Mouse (Mus musculus) heart, adult 2 months (tissue): Measurements from ENCODE around the gene Gm17651. TPM values are rescaled to one million over a fixed set of nuclear protein-coding genes. Genes with fewer than 3 reads are reported as not detected.

Experiments used
- DNase-seq, 2 experiments: peaks; one replicate each; pipeline ENCODE4 v3.0.0; 2021
- H3K27ac ChIP-seq: fragments of 200-600 bp; 2 replicates; pipeline ENCODE4 v1.8.1; 2022
- H3K27me3 ChIP-seq: fragments of 200-500 bp; 2 replicates; pipeline ENCODE4 v1.6.1; 2012; ENCODE audit warnings: mild to moderate bottlenecking, low read length, inconsistent platforms, mixed read lengths; ENCODE audit not compliant: control insufficient read depth, insufficient read depth
- H3K36me3 ChIP-seq: fragments of 200-500 bp; 2 replicates; pipeline ENCODE4 v1.6.1; 2012; ENCODE audit warnings: low read length, inconsistent platforms; ENCODE audit not compliant: control insufficient read depth, insufficient read depth
- H3K4me1 ChIP-seq: fragments of 200-500 bp; 2 replicates; pipeline ENCODE4 v1.6.1; 2011; ENCODE audit warnings: low read length; ENCODE audit not compliant: control insufficient read depth, insufficient read depth
- H3K4me3 ChIP-seq: fragments of 200-600 bp; 2 replicates; pipeline ENCODE4 v1.8.1; 2022
- H3K79me2 ChIP-seq: fragments of 200-500 bp; replicated peaks from 2 replicates; pipeline ENCODE4 v1.6.1; 2012; ENCODE audit warnings: mild to moderate bottlenecking, inconsistent platforms, low read length, moderate library complexity, mixed read lengths; ENCODE audit not compliant: control insufficient read depth, insufficient read depth
- H3K9ac ChIP-seq: fragments of 200-500 bp; 2 replicates; pipeline ENCODE4 v1.6.1; 2012; ENCODE audit warnings: low read depth, mild to moderate bottlenecking, control low read depth, inconsistent platforms, low read length, mixed read lengths
- CTCF ChIP-seq: fragments of 200-600 bp; IDR thresholded peaks from 2 replicates; pipeline ENCODE4 v1.8.1; 2022; ENCODE audit warnings: antibody characterized with exemption, mild to moderate bottlenecking, moderate library complexity
- EP300 ChIP-seq: fragments of 200-500 bp; IDR thresholded peaks from 2 replicates; pipeline ENCODE4 v1.6.1; 2011; ENCODE audit warnings: low read depth, low read length, control low read depth; ENCODE audit not compliant: insufficient read depth
- POLR2A ChIP-seq: fragments of 200-500 bp; IDR thresholded peaks from 2 replicates; pipeline ENCODE4 v1.6.1; 2011; ENCODE audit warnings: mild to moderate bottlenecking, low read depth, low read length, control low read depth; ENCODE audit not compliant: insufficient read depth
- WGBS: fragments of 180-500 bp; shearing (Covaris S2); methylation state at CpG from one replicate; pipeline ENCODE4 v1.1.7; 2018; 5-methylcytosine and 5-hydroxymethylcytosine counted together
- intact Hi-C: fragments of 180-260 bp; cut with DNase I; formaldehyde crosslinking; loops from one replicate; pipeline ENCODE4 v1.15.1; 2025
- polyA plus RNA-seq: library from polyadenylated mRNA; depleted of rRNA; stranded (reverse); fragments of >200 nt; gene quantifications from 2 replicates; pipeline ENCODE4 v1.2.3, GENCODE M21; 2012
- total RNA-seq, 2 experiments: library from RNA; stranded (reverse); gene quantifications; 2 replicates each; pipeline ENCODE4 v1.2.3; 2021

Gm17651 gene
- total and polyA plus RNA-seq, 3 experiments, result not detected

- no peak for TF ChIP-seq EP300
- no peak for TF ChIP-seq POLR2A
- TF ChIP-seq CTCF, result no peak
- H3K79me2 ChIP-seq, result no peaks in the 10 kb centered on the region
- H3K9ac ChIP-seq, result no peak overlapping the region
- no peaks in the 10 kb centered on the region for H3K27me3 ChIP-seq
- 38% methylated on average over 5 of the region's 5 CpGs for WGBS
- H3K4me3 ChIP-seq, result no peak overlapping the region
- intact Hi-C loops, result no loop called here
- DNase-seq, result no peak
- no peaks in the 10 kb centered on the region for H3K36me3 ChIP-seq
- H3K4me1 ChIP-seq, result no peaks in the 10 kb centered on the region; the same call in 1 of the 2 replicates
- H3K27ac ChIP-seq, result no peak overlapping the region
These were observed 8.1 kb upstream of the Gm17651 start for GRCm38 (mm10) chr3:97682576-97682975.

GRCm38 (mm10) chr3:97682159-97682502 lies 7.6 kb upstream of the Gm17651 start:
- intact Hi-C loops, result no loop called here

GRCm38 (mm10) chr3:97681321-97682158 lies 7.0 kb upstream of the Gm17651 start:
- Histone ChIP-seq H3K4me1 (no peaks in the 10 kb centered on the region; the same call in 1 of the 2 replicates), H3K27me3 (no peaks in the 10 kb centered on the region), H3K36me3 (no peaks in the 10 kb centered on the region), H3K4me3 (peak overlapping the region; percentile 45), H3K27ac (peak overlapping the region; percentile 1; the same call in 1 of the 2 replicates), H3K9ac (peak overlapping the region; percentile 49), H3K79me2 (no peaks in the 10 kb centered on the region)
- intact Hi-C loops, result loop anchor here (1.0 to 2.0 kb wide), 3 partner anchors 23 to 198 kb away; partner anchors contain the start of gene Prkab2
- TF ChIP-seq POLR2A, result no peak
- TF ChIP-seq CTCF, result peak; percentile 80
- peak; percentile 70 to 74 for DNase-seq
- 2% methylated on average over 33 of the region's 33 CpGs for WGBS

More at GRCm38 (mm10) chr3:97682159-97682502, 7.6 kb upstream of the Gm17651 start:
- Histone ChIP-seq H3K4me1 (no peaks in the 10 kb centered on the region; the same call in 1 of the 2 replicates), H3K79me2 (no peaks in the 10 kb centered on the region), H3K9ac (no peak overlapping the region), H3K4me3 (peak overlapping the region; percentile 45), H3K36me3 (no peaks in the 10 kb centered on the region), H3K27me3 (no peaks in the 10 kb centered on the region), H3K27ac (no peak overlapping the region)
- 13% methylated on average over 11 of the region's 11 CpGs for WGBS
- DNase-seq, result no peak
- no peak for TF ChIP-seq EP300
- TF ChIP-seq POLR2A, result no peak
- TF ChIP-seq CTCF, result no peak

- peak overlapping the region; percentile 8 for H3K9ac ChIP-seq
- 3% methylated on average over 28 of the region's 28 CpGs for WGBS
- peak overlapping the region; percentile 45 for H3K4me3 ChIP-seq
- TF ChIP-seq CTCF (peak; percentile 94), POLR2A (no peak), EP300 (0 out of 2 replicates have a peak, but pooled peaks have one; percentile 25)
- H3K27ac ChIP-seq, result peak overlapping the region; percentile 1
- H3K36me3 ChIP-seq, result no peaks in the 10 kb centered on the region
- no peaks in the 10 kb centered on the region for H3K27me3 ChIP-seq
- H3K79me2 ChIP-seq, result no peaks in the 10 kb centered on the region
- DNase-seq, result peak; percentile 83 to 86
- intact Hi-C loops, result loop anchor here (1.0 to 2.0 kb wide), 3 partner anchors 22 to 199 kb away; partner anchors contain the start of gene Prkab2
- H3K4me1 ChIP-seq, result no peaks in the 10 kb centered on the region; the same call in 1 of the 2 replicates
These were observed 6.3 kb upstream of the Gm17651 start for GRCm38 (mm10) chr3:97680631-97681320.

- DNase-seq, result no peak
- H3K79me2 ChIP-seq, result no peaks in the 10 kb centered on the region
- 91% methylated on average over 3 of the region's 3 CpGs for WGBS
These were observed 3.9 kb upstream of the Gm17651 start for GRCm38 (mm10) chr3:97678416-97678815.

More at GRCm38 (mm10) chr3:97678416-97678815, 3.9 kb upstream of the Gm17651 start:
- Histone ChIP-seq H3K27ac (no peak overlapping the region), H3K4me1 (no peaks in the 10 kb centered on the region; the same call in 1 of the 2 replicates), H3K9ac (no peak overlapping the region), H3K36me3 (no peaks in the 10 kb centered on the region), H3K27me3 (no peaks in the 10 kb centered on the region), H3K4me3 (no peak overlapping the region)
- TF ChIP-seq EP300, result no peak
- no peak for TF ChIP-seq CTCF
- TF ChIP-seq POLR2A, result no peak
- intact Hi-C loops, result no loop called here
